Mouse (Mus musculus) left cerebral cortex, adult 8-10 months (tissue): Measurements from ENCODE around the gene Slc28a1. TPM values are rescaled to one million over a fixed set of nuclear protein-coding genes. Genes with fewer than 3 reads are reported as not detected.

ENCODE experiments used
- DNase-seq, 2 experiments: peaks; one replicate each; pipeline ENCODE4 v3.0.0; 2022; ENCODE audit warnings: low spot score in 2 of 2
- total RNA-seq, 4 experiments: library from RNA; stranded (reverse); gene quantifications; 2 replicates each; pipeline ENCODE4 v1.2.4; 2022

The Slc28a1 gene
- total RNA-seq, 4 experiments from 2014 or later, result 0.20 to 0.32 (median 0.26) TPM; not detected in 1

DNA sequence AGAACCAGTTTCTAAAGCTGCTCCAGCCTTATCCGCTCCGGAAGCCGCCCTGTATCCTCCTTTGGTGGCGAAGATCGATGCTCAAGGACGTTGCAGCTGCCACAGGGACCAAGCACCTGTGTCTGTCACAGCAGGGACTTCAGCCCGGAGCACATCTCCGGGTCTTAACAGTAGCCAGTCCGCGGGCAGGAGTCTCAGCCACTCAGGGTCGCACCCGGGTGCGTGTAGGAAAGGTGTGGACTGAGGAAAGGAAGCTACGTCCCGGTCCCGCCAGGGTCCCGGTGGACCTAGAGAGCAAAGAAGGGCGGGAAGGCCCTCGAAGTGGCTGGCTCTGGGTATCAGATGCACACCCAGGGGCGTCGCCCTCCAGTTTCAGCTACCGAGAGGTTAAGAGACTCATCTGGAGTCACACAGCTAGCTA lies 97.7 kb downstream of the Slc28a1 start:
- no peak for DNase-seq

DNA sequence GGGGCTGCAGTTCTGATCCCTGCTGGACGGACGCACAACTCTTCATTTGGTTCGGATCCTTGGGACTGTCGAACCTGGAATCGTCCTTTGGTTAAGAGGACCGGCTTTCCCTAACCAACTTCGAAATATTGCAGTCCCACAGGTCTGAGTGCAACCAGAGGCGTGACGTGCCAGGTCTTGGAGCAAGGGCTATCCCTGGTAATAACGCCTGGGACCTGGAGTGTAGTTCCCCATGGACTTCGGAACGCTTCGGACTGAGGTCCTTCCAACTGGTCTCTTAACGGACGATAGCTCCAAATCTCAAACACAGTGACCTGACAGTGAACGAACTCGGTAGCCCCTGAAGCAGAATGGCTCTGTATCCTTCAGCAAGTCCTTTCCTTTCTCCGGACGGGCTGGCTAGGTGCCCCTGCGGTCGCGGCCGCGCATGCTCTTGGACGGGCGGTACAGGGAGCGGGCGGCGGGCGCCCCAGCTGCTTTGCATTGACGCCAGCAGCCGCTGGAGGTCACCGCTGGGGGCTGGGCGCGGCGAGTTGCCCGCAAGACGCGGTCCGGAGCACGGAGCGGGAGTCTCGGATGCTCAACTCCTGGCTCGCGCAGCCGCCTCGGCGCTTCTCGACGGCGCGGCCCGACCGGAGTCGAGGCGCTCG lies 98.2 kb downstream of the Slc28a1 start:
- DNase-seq, result peak; percentile 74 to 75

DNA sequence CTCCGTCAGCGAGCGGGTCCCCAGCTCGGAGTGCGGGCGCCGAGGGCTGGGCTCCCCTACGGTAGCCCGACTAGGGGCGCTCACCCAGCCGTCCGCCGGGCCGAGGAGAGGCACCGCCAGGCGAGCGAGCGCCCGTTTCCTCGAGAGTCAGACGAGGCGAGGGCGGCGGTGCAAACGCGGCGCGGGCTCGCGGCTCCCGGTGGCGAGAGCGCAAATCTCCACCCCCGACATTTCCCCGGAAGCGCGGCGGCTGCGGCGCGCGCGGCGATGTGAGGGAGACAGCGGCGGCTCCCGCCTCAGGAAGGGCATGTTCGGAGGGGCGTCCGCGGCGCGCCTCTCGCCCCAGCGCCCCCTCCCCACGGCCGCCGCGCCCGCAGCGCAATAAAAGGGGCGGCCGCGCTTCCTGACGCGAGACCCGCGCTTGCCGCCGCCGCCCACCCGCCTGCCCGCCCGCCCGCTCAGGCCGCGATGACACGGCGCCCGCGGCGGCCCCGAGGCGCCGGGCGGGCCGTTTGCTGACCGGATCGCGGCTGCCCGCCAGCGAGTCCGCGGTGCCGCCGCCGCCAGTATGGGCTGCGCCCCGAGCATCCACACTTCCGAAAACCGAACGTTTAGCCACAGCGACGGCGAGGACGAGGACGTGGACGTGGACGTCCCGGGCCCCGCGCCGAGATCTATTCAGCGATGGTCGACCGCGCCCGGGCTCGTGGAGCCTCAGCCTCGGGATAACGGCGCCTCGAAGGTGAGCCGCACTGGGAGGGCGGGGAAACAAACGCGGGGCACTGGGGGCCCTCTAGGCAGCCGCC lies 99.0 kb downstream of the Slc28a1 start, which contains the start of gene Pde8a:
Gene Pde8a (plus strand): TSS at position 250 of the 806 bp plus-strand sequence.
- DNase-seq, result no peak

DNA sequence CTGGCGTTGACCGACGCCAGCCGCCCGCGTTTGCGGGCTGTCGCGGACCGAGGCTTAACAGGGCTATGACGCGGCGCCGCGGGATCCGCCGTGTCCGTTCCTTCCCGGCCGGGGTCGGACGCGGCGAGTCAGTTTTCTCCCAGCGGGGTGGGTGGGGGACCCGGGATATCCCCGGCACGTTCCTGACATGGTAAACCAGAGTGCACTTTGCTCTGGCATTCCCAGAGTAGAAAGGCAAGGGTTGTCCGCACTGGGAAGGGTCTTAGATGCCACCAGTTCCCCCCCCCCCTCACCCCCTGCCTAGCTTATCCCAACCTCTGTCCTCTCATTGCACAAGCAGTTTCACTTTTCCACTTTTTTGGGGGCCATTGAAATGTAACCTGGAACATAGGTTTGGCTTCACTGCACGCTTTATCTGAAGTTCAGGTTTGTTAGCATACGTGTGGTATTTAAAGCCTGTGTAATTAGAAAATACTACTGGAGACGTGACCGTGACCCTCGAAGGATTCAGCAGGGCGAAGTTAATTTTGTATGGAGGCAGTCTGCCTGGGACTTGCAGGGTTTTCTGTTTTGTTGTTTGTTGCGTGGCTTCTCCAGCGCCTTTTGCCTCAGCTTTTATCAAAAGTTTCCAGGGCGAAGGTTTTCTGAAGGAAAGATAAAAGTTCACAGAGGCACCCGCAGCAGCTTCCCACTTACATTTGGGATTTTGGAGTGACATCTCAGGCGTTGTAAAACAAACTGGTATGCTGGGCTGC lies 99.7 kb downstream of the Slc28a1 start:
- DNase-seq, result no peak

DNA sequence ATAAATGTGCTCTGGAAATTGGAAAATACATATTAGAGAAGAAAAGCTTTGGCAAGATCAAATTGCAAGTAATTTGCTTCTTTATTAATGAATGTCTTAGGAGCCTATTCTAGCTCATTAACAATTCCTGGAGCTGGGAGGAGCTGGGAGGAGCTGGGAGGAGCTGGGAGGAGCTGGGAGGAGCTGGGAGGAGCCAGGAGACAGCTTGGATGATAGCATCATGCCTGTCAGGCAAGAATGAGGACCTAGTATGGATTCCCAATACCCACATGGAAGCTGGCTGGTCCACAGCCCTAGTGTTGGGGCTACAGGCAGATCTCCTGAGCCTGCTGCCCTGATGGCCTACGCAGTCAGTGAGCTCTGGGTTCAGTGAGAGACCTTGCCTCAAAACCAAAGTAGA lies 101.4 kb downstream of the Slc28a1 start:
- no peak for DNase-seq

DNA sequence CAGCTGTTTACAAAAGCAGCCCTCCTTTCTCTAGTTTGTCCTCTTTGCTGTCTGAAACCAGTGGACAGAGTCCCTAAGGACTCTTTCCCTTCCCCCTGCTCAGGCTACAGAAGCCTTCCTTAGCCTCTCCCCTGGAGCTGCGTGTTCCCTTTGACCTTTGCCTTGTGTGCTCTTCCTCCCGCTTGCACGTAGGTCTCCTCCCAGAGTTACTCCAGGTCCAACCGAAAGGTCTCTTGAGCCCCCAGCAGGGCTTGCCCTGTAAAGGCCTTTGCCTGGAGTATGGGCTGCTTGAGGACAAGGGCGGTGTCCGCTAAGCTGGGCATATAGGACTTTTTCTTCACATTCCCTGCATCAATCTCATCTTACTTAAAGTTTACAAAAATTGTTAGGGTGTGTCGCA lies 104.7 kb downstream of the Slc28a1 start:
- no peak for DNase-seq

Other genes starting within 250 kb of the Slc28a1 start
- 10 to 100 TPM; 26.2 to 29.3 (median 27.8) TPM for gene Wdr73, start 213.5 kb upstream of the Slc28a1 start, total RNA-seq
- gene Nmb, start 209.7 kb upstream of the Slc28a1 start, total RNA-seq, result 1 to 10 TPM; 3.4 to 7.1 (median 4.7) TPM
- 10 to 100 TPM; 41.1 to 47.5 (median 41.9) TPM for gene Sec11a, start 167.0 kb upstream of the Slc28a1 start, total RNA-seq
- gene Zfp592, start 121.1 kb upstream of the Slc28a1 start, total RNA-seq, result 10 to 100 TPM; 19.5 to 23.1 (median 21.0) TPM
- under 1 TPM; 0.48 to 0.95 (median 0.65) TPM for gene Alpk3, start 57.2 kb upstream of the Slc28a1 start, total RNA-seq
- 10 to 100 TPM; 12.5 to 16.6 (median 14.5) TPM for gene Pde8a, start 98.8 kb downstream of the Slc28a1 start, total RNA-seq
- gene Rps17, start 230.5 kb downstream of the Slc28a1 start, total RNA-seq, result 100 to 1,000 TPM; 520 to 601 (median 552) TPM